Mouse (Mus musculus): ENCODE data around the gene Glra4. TPM values are rescaled to one million over a fixed set of nuclear protein-coding genes. Genes with fewer than 3 reads are reported as not detected.

Glra4 gene
- polyA plus RNA-seq (2017; shearing (Covaris generic)): under 1 TPM in 1 of 2 experiments, not detected in 1; 0.17 TPM

DNA sequence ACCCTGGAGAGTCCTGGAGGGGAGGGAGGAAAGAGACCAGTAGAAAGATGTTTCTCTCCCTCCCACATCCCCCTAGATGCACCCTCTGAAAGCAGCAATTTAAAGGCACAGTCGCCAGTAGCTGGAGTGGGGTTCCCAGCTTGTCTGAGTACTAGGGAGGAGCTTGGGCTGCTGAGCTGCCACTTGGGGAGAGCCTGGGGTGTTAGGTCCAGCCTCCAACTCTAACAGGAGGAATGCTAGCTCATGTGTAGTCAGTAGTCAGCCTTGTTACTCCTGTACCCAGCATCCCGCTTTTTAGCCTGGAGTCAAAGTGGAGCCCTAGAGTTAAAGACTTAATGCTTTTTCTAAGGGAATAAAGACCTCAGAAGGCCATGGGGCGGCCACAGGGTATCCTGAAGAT is at the start of gene Glra4:
Gene Glra4 (minus strand): TSS at position 101 of the 400 bp plus-strand sequence.

GRCm38 (mm10) chrX:136822371-136822770 is 42.4 kb upstream of the Glra4 start, which contains the start of gene Plp1:
Gene Plp1 (plus strand): TSS chrX:136822671.

GRCm38 (mm10) chrX:136743459-136743858 is 36.5 kb downstream of the Glra4 start, which contains the start of gene Morf4l2:
Gene Morf4l2 (minus strand): TSS chrX:136743690.

Other genes starting within 250 kb of the Glra4 start
- gene Kir3dl2, start 236.1 kb downstream of the Glra4 start, polyA plus RNA-seq (2017; shearing (Covaris generic)): not detected
- gene Tceal3, start 189.3 kb downstream of the Glra4 start, polyA plus RNA-seq (2017; shearing (Covaris generic)): 1 to 10 TPM; 3.7 to 4.3 TPM
- under 1 TPM; 0.16 to 0.22 TPM for gene Tceal1, start 72.2 kb downstream of the Glra4 start, polyA plus RNA-seq (2017; shearing (Covaris generic))
- 10 to 100 TPM; 81.5 to 84.2 TPM for gene Morf4l2, start 36.5 kb downstream of the Glra4 start, polyA plus RNA-seq (2017; shearing (Covaris generic))
- 1 to 10 TPM in 1 of 2 experiments, under 1 TPM in 1; 0.81 to 1.4 TPM for gene Plp1, start 42.5 kb upstream of the Glra4 start, polyA plus RNA-seq (2017; shearing (Covaris generic))
- not detected for gene Rab9b, start 88.6 kb upstream of the Glra4 start, polyA plus RNA-seq (2017; shearing (Covaris generic))
- not detected for gene H2bfm, start 147.2 kb upstream of the Glra4 start, polyA plus RNA-seq (2017; shearing (Covaris generic))
- gene Tmsb15b2, start 195.4 kb upstream of the Glra4 start, polyA plus RNA-seq (2017; shearing (Covaris generic)): 10 to 100 TPM; 50.5 to 53.9 TPM
- 1 to 10 TPM in 1 of 2 experiments, not detected in 1; 4.5 TPM for gene Tmsb15l, start 196.7 kb upstream of the Glra4 start, polyA plus RNA-seq (2017; shearing (Covaris generic))
- gene Tmsb15b1, start 196.7 kb upstream of the Glra4 start, polyA plus RNA-seq (2017; shearing (Covaris generic)): 10 to 100 TPM; 11.7 to 17.6 TPM
- gene Zcchc18, start 213.0 kb upstream of the Glra4 start, polyA plus RNA-seq (2017; shearing (Covaris generic)): 10 to 100 TPM; 25.2 to 47.2 TPM

Data from inflammation-experienced regulatory T-cells (primary cell).